Mouse (Mus musculus): ENCODE measurements around the gene Bdh2. TPM values are rescaled to one million over a fixed set of nuclear protein-coding genes. Genes with fewer than 3 reads are reported as not detected.

Bdh2 gene
- polyA plus RNA-seq, 1 experiment: 2.0 TPM

DNA sequence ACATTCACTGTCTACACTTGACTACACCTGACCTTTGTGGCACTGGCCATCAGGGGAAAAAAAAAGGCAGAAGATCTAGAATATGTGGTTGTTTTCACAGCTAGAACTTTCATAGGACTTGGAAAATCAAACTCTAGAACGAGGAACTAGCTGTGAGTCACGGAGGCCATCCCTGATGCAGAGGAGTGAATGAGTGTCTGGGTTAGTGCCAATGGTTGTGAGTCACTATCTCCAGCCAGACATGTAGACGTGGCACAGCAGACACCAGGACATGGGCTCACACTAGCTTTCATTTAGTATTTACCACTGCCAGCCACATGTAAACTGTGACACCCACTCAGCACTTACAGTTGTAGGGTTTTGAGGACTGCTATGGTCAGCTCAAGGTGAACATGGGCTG, 17.5 kb downstream of the Bdh2 start:
- H3K79me3 ChIP-seq (ENCODE audit: low read depth): no peaks in the 10 kb centered on the region
- H3ac ChIP-seq (ENCODE audit: control insufficient read depth, insufficient read length, low read depth): no peak overlapping the region
- TF ChIP-seq MYOG (IDR thresholded peaks at IDR 0.05; ENCODE audit: control insufficient read depth, extremely low read depth, insufficient read length): no peak
- peak; percentile 63 for TF ChIP-seq FOSL1 (IDR thresholded peaks at IDR 0.05; ENCODE audit: insufficient read depth, low read length, poor library complexity, severe bottlenecking)
- no peak for TF ChIP-seq USF1 (IDR thresholded peaks at IDR 0.05; ENCODE audit: low read depth)
- TF ChIP-seq CTCF (IDR thresholded peaks at IDR 0.05; ENCODE audit: control insufficient read depth, insufficient read depth, insufficient read length): no peak
- no peak for TF ChIP-seq CEBPB (IDR thresholded peaks at IDR 0.05; ENCODE audit: low read depth)
- no peak for TF ChIP-seq MAX (IDR thresholded peaks at IDR 0.05)
- TF ChIP-seq MYOD1 (IDR thresholded peaks at IDR 0.05; ENCODE audit: control insufficient read depth, insufficient read length, low read depth): peak; percentile 2

DNA sequence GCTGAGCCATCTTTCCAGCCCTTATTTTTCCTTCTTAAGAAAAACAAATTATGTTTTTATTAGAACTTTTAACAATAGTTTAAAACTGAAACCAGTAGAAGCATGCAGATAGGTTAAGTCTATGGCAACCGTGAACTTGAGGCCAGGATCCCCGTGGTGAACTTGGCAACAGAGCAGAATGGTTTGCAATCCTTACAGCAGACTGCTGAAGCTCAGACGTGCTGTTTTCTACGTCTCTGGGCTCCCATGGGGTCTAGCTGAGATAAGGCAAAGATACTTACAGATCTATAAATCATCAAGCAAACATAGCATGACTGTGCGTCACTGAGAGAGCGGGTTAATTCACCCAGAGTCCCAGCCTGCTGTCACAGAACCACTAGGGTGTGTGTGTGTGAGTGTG, 19.1 kb downstream of the Bdh2 start:
- Histone ChIP-seq H3K79me2 (ENCODE audit: control insufficient read depth, insufficient read depth) (no peaks in the 10 kb centered on the region), H3K79me3 (ENCODE audit: low read depth) (no peaks in the 10 kb centered on the region), H3K4me3 (ENCODE audit: insufficient read depth, poor library complexity, severe bottlenecking) (no peak overlapping the region), H3K27me3 (ENCODE audit: control insufficient read depth, insufficient read depth, insufficient read length) (no peaks in the 10 kb centered on the region), H3K36me3 (ENCODE audit: control insufficient read depth, insufficient read depth) (no peaks in the 10 kb centered on the region), H3ac (ENCODE audit: control insufficient read depth, insufficient read length, low read depth) (no peak overlapping the region)
- TF ChIP-seq USF1 (IDR thresholded peaks at IDR 0.05; ENCODE audit: low read depth) (no peak), CTCF (IDR thresholded peaks at IDR 0.05; ENCODE audit: control insufficient read depth, insufficient read depth, insufficient read length) (no peak), MYOD1 (IDR thresholded peaks at IDR 0.05; ENCODE audit: control insufficient read depth, insufficient read length, low read depth) (no peak), MAX (IDR thresholded peaks at IDR 0.05) (no peak), CEBPB (IDR thresholded peaks at IDR 0.05; ENCODE audit: low read depth) (no peak), FOSL1 (IDR thresholded peaks at IDR 0.05; ENCODE audit: insufficient read depth, low read length, poor library complexity, severe bottlenecking) (no peak), MYOG (IDR thresholded peaks at IDR 0.05; ENCODE audit: control insufficient read depth, extremely low read depth, insufficient read length) (no peak)

More for the DNA sequence above, 17.5 kb downstream of the Bdh2 start:
- H3K4me3 ChIP-seq (ENCODE audit: insufficient read depth, poor library complexity, severe bottlenecking): no peak overlapping the region
- H3K27me3 ChIP-seq (ENCODE audit: control insufficient read depth, insufficient read depth, insufficient read length): no peaks in the 10 kb centered on the region
- H3K36me3 ChIP-seq (ENCODE audit: control insufficient read depth, insufficient read depth): no peaks in the 10 kb centered on the region
- no peaks in the 10 kb centered on the region for H3K79me2 ChIP-seq (ENCODE audit: control insufficient read depth, insufficient read depth)

DNA sequence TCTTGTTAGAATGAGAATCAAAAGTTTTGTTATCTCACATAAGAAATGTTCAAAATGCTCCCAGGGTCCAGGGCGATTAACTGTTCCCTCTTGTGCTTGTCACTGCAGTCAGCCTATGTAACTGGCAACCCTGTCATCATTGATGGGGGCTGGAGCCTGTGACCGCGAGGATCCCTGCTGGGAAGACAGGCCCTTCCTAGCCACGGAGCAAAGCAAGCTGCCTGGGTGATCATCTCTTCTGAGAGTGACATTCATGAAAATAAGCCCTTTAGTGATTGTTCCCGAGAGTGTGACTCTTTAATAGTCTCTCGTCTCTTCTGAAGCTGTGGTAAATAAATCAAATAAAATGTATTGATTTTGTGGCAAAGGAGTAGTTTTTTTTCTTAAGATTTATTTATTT, 23.0 kb downstream of the Bdh2 start:
- Histone ChIP-seq H3K79me3 (ENCODE audit: low read depth) (no peaks in the 10 kb centered on the region), H3K4me3 (ENCODE audit: insufficient read depth, poor library complexity, severe bottlenecking) (no peak overlapping the region), H3K27me3 (ENCODE audit: control insufficient read depth, insufficient read depth, insufficient read length) (no peaks in the 10 kb centered on the region), H3ac (ENCODE audit: control insufficient read depth, insufficient read length, low read depth) (no peak overlapping the region), H3K36me3 (ENCODE audit: control insufficient read depth, insufficient read depth) (no peaks in the 10 kb centered on the region), H3K79me2 (ENCODE audit: control insufficient read depth, insufficient read depth) (no peaks in the 10 kb centered on the region)
- TF ChIP-seq MYOD1 (IDR thresholded peaks at IDR 0.05; ENCODE audit: control insufficient read depth, insufficient read length, low read depth) (no peak), CEBPB (IDR thresholded peaks at IDR 0.05; ENCODE audit: low read depth) (no peak)

DNA sequence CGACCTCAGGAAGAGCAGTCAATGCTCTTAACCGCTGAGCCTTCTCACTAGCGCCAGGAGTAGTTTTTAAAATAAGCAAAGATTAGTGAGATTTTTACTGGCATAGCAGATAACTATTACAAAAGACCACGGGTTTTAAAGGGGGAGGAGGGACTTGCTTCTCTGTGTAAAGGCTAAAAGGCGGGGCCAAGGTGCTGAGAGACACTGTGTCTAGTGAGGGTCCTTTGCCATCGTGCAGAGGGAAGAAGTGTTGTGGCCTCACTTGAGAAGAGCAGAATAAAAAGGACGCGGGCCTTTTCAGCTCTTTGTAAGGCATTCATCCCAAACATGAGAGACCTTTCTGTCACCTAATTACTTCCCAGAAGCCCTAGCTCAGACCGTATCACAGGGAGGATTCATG, 23.5 kb downstream of the Bdh2 start:
- no peak overlapping the region for H3K4me3 ChIP-seq (ENCODE audit: insufficient read depth, poor library complexity, severe bottlenecking)
- H3K79me3 ChIP-seq (ENCODE audit: low read depth): no peaks in the 10 kb centered on the region
- no peaks in the 10 kb centered on the region for H3K79me2 ChIP-seq (ENCODE audit: control insufficient read depth, insufficient read depth)
- TF ChIP-seq MAX (IDR thresholded peaks at IDR 0.05) (no peak), MYOG (IDR thresholded peaks at IDR 0.05; ENCODE audit: control insufficient read depth, extremely low read depth, insufficient read length) (no peak), MYOD1 (IDR thresholded peaks at IDR 0.05; ENCODE audit: control insufficient read depth, insufficient read length, low read depth) (no peak), CTCF (IDR thresholded peaks at IDR 0.05; ENCODE audit: control insufficient read depth, insufficient read depth, insufficient read length) (no peak), CEBPB (IDR thresholded peaks at IDR 0.05; ENCODE audit: low read depth) (no peak), USF1 (IDR thresholded peaks at IDR 0.05; ENCODE audit: low read depth) (no peak), FOSL1 (IDR thresholded peaks at IDR 0.05; ENCODE audit: insufficient read depth, low read length, poor library complexity, severe bottlenecking) (no peak)
- H3ac ChIP-seq (ENCODE audit: control insufficient read depth, insufficient read length, low read depth): no peak overlapping the region
- no peaks in the 10 kb centered on the region for H3K27me3 ChIP-seq (ENCODE audit: control insufficient read depth, insufficient read depth, insufficient read length)
- H3K36me3 ChIP-seq (ENCODE audit: control insufficient read depth, insufficient read depth): no peaks in the 10 kb centered on the region

DNA sequence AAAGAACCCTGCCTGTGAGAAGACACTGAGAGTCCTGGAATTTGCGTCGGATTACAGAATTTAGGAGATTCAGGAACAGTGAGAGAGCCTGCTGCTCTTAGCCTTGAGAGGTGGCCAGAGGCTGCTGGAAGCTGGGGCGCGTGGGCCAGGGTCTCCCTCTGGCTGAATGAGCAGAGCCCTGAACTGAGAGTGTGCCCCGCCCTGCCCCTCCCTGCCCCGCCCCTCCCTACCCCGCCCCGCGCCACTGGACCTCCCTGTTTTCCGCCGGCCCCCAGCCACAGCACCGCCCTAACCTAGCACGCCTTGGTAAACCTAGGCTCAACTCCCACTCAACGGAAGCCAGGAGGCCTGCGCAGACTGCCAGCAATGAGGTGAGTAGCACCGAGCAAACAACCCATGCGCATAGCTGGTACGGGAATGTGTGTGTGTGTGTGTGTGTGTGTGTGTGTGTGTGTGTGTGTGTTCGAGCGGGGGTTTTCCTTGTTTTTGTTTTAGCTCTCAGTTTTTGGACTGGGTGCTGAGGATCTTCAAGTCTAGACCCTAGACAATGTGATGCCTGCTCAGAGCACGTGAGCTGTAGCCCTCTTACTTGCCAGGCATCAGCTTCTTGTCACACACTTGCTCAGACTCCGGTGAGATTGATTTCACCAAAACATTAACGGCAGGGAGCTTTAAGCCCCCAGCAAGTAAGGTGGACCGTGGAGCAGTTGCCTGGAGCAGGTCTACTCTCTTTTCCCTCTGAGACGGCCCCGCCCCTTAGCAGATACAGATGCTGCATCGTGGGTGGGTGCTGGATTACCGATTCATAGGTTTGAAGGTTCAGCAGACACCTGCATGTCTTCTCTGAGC, 26.6 kb downstream of the Bdh2 start, which contains the start of gene Slc9b2:
Slc9b2 (plus strand) TSS at position 290 of the 849 bp plus-strand sequence.
- Histone ChIP-seq H3ac (ENCODE audit: control insufficient read depth, insufficient read length, low read depth) (no peak within 1 kb of the TSS), H3K79me3 (ENCODE audit: low read depth) (no peaks in the 10 kb centered on the region), H3K27me3 (ENCODE audit: control insufficient read depth, insufficient read depth, insufficient read length) (no peaks in the 10 kb centered on the region), H3K79me2 (ENCODE audit: control insufficient read depth, insufficient read depth) (no peaks in the 10 kb centered on the region), H3K4me3 (ENCODE audit: insufficient read depth, poor library complexity, severe bottlenecking) (no peak within 1 kb of the TSS), H3K36me3 (ENCODE audit: control insufficient read depth, insufficient read depth) (no peaks in the 10 kb centered on the region)
- TF ChIP-seq CEBPB (IDR thresholded peaks at IDR 0.05; ENCODE audit: low read depth): no peak
- no peak for TF ChIP-seq CTCF (IDR thresholded peaks at IDR 0.05; ENCODE audit: control insufficient read depth, insufficient read depth, insufficient read length)
- no peak for TF ChIP-seq MYOD1 (IDR thresholded peaks at IDR 0.05; ENCODE audit: control insufficient read depth, insufficient read length, low read depth)
- no peak for TF ChIP-seq FOSL1 (IDR thresholded peaks at IDR 0.05; ENCODE audit: insufficient read depth, low read length, poor library complexity, severe bottlenecking)
- no peak for TF ChIP-seq MAX (IDR thresholded peaks at IDR 0.05)
- TF ChIP-seq MYOG (IDR thresholded peaks at IDR 0.05; ENCODE audit: control insufficient read depth, extremely low read depth, insufficient read length): no peak
- TF ChIP-seq USF1 (IDR thresholded peaks at IDR 0.05; ENCODE audit: low read depth): no peak

All from C2C12 (cell line).